Mouse (Mus musculus) midbrain, embryonic 14.5 days (tissue): ENCODE measurements around the gene Wfikkn1. TPM values are rescaled to one million over a fixed set of nuclear protein-coding genes. Genes with fewer than 3 reads are reported as not detected.

Experiments
- ATAC-seq: fragments of 200-750 bp; cut with Nextera tagmentation; 2 replicates; pipeline ENCODE4 v1.8.0; 2017; ENCODE audit warnings: moderate number of reproducible peaks, moderate library complexity; ENCODE audit not compliant: low FRiP score, low TSS enrichment
- DNase-seq: peaks from one replicate; pipeline ENCODE4 v3.0.0-alpha.2; 2015
- H3K27ac ChIP-seq: fragments of 300-500 bp; sonication (generic); replicated peaks from 2 replicates; pipeline ENCODE4 v1.5.1; 2014; ENCODE audit warnings: mild to moderate bottlenecking, low read depth, low read length, moderate library complexity
- H3K27me3 ChIP-seq: fragments of 300-500 bp; sonication (generic); 2 replicates; pipeline ENCODE4 v1.6.1; 2014; ENCODE audit warnings: low read length, control low read depth, mixed read lengths; ENCODE audit not compliant: control insufficient read depth, insufficient read depth
- H3K36me3 ChIP-seq: fragments of 300-500 bp; sonication (generic); 2 replicates; pipeline ENCODE4 v1.6.1; 2014; ENCODE audit warnings: low read length, control low read depth; ENCODE audit not compliant: control insufficient read depth, insufficient read depth
- H3K4me1 ChIP-seq: fragments of 300-500 bp; sonication (generic); 2 replicates; pipeline ENCODE4 v1.6.1; 2014; ENCODE audit warnings: mild to moderate bottlenecking, antibody characterized with exemption, low read length, control low read depth; ENCODE audit not compliant: control insufficient read depth, insufficient read depth
- H3K4me2 ChIP-seq: fragments of 300-500 bp; sonication (generic); 2 replicates; pipeline ENCODE4 v1.6.1; 2014; ENCODE audit warnings: mild to moderate bottlenecking, low read length, moderate library complexity
- H3K4me3 ChIP-seq: fragments of 300-500 bp; sonication (generic); replicated peaks from 2 replicates; pipeline ENCODE4 v1.5.1; 2014; ENCODE audit warnings: low read depth, low read length
- H3K9ac ChIP-seq: fragments of 300-500 bp; sonication (generic); replicated peaks from 2 replicates; pipeline ENCODE4 v1.6.1; 2014; ENCODE audit warnings: mild to moderate bottlenecking, low read length, moderate library complexity
- H3K9me3 ChIP-seq: fragments of 300-500 bp; sonication (generic); 2 replicates; pipeline ENCODE4 v1.6.1; 2016; ENCODE audit warnings: low read length, control low read depth, mixed read lengths; ENCODE audit not compliant: control insufficient read depth
- WGBS: fragments of 180-500 bp; shearing (Covaris S2); extraction: QIAGEN DNeasy Blood & Tissue Kit; methylation state at CpG from one replicate; pipeline ENCODE4 v1.1.7; 2014; 5-methylcytosine and 5-hydroxymethylcytosine counted together
- polyA plus RNA-seq: library from polyadenylated mRNA; unstranded; fragments of >200 nt; fragmentation: Nextera tagmentation; extraction: Ambion mirVana; gene quantifications from 2 replicates; pipeline ENCODE4 v1.2.1, GENCODE M21; 2014

The Wfikkn1 gene
- polyA plus RNA-seq, 1 experiment from 2014 or later: 0.70 TPM

GRCm38 (mm10) chr17:25833961-25834594 is 46.6 kb downstream of the Wfikkn1 start:
- 64% methylated on average over 6 of the region's 6 CpGs for WGBS
- Histone ChIP-seq H3K9me3 (no peaks in the 10 kb centered on the region), H3K36me3 (peaks cover 40% of the 10 kb centered on the region), H3K4me1 (peaks cover 67% of the 10 kb centered on the region), H3K4me3 (peak overlapping the region; percentile 82), H3K9ac (peak overlapping the region; percentile 81), H3K27ac (peak overlapping the region; percentile 97; the same call in 1 of the 2 replicates), H3K4me2 (peak overlapping the region; percentile 95), H3K27me3 (no peaks in the 10 kb centered on the region)
- DNase-seq: no peak
- no peak for ATAC-seq

GRCm38 (mm10) chr17:25833291-25833663 is 47.4 kb downstream of the Wfikkn1 start, which contains the start of gene Stub1:
TSS of gene Stub1 (minus strand) at chr17:25833404.
- ATAC-seq: peak; percentile 47; the same call in 1 of the 2 replicates
- peak; percentile 87 for DNase-seq
- Histone ChIP-seq H3K4me2 (peak within 1 kb of the TSS; percentile 95), H3K4me3 (peak within 1 kb of the TSS; percentile 82), H3K9me3 (no peaks in the 10 kb centered on the region), H3K27ac (peak within 1 kb of the TSS; percentile 97), H3K36me3 (peaks cover 34% of the 10 kb centered on the region), H3K9ac (peak within 1 kb of the TSS; percentile 81), H3K4me1 (peaks cover 68% of the 10 kb centered on the region), H3K27me3 (no peaks in the 10 kb centered on the region)
- under 1% methylated on average over 24 of the region's 24 CpGs for whole genome bisulfite sequencing

- peak overlapping the region; percentile 81 for H3K9ac ChIP-seq
- H3K4me3 ChIP-seq: peak overlapping the region; percentile 82
- H3K27ac ChIP-seq: peak overlapping the region; percentile 97
- H3K4me2 ChIP-seq: peak overlapping the region; percentile 95
- H3K4me1 ChIP-seq: peaks cover 65% of the 10 kb centered on the region
- peaks cover 31% of the 10 kb centered on the region for H3K36me3 ChIP-seq
- under 1% methylated on average over 77 of the region's 77 CpGs for WGBS
- no peaks in the 10 kb centered on the region for H3K27me3 ChIP-seq
- ATAC-seq (peak; percentile 92), DNase-seq (peak; percentile 98)
- H3K9me3 ChIP-seq: no peaks in the 10 kb centered on the region
These were observed 48.0 kb downstream of the Wfikkn1 start for GRCm38 (mm10) chr17:25832436-25833290.

GRCm38 (mm10) chr17:25831451-25832281 is 49.0 kb downstream of the Wfikkn1 start:
- no peaks in the 10 kb centered on the region for H3K27me3 ChIP-seq
- DNase-seq (no peak), ATAC-seq (no peak)
- peaks cover 55% of the 10 kb centered on the region for H3K4me1 ChIP-seq
- peak overlapping the region; percentile 95 for H3K4me2 ChIP-seq
- peak overlapping the region; percentile 97; the same call in 1 of the 2 replicates for H3K27ac ChIP-seq
- peak overlapping the region; percentile 82 for H3K4me3 ChIP-seq
- 67% methylated on average over 21 of the region's 21 CpGs for WGBS
- H3K36me3 ChIP-seq: peaks cover 41% of the 10 kb centered on the region
- H3K9me3 ChIP-seq: no peaks in the 10 kb centered on the region
- H3K9ac ChIP-seq: peak overlapping the region; percentile 81

- DNase-seq: no peak
- no peak for ATAC-seq
- peak overlapping the region; percentile 95 for H3K4me2 ChIP-seq
- H3K27me3 ChIP-seq: no peaks in the 10 kb centered on the region
- no peaks in the 10 kb centered on the region for H3K9me3 ChIP-seq
- 86% methylated on average over 14 of the region's 14 CpGs for WGBS
- H3K4me3 ChIP-seq: peak overlapping the region; percentile 82; the same call in 1 of the 2 replicates
- peaks cover 48% of the 10 kb centered on the region for H3K4me1 ChIP-seq
- no peak overlapping the region for H3K27ac ChIP-seq
- no peak overlapping the region; the same call in 1 of the 2 replicates for H3K9ac ChIP-seq
- peaks cover 48% of the 10 kb centered on the region for H3K36me3 ChIP-seq
These were observed 49.7 kb downstream of the Wfikkn1 start for GRCm38 (mm10) chr17:25830806-25831431.

GRCm38 (mm10) chr17:25830200-25830753 is 50.4 kb downstream of the Wfikkn1 start:
- Histone ChIP-seq H3K4me3 (peak overlapping the region; percentile 70; the same call in 1 of the 2 replicates), H3K4me1 (peaks cover 41% of the 10 kb centered on the region), H3K9me3 (no peaks in the 10 kb centered on the region), H3K4me2 (peak overlapping the region; percentile 95), H3K36me3 (peaks cover 48% of the 10 kb centered on the region), H3K27ac (no peak overlapping the region), H3K27me3 (no peaks in the 10 kb centered on the region), H3K9ac (no peak overlapping the region; the same call in 1 of the 2 replicates)
- WGBS: 89% methylated on average over 4 of the region's 4 CpGs
- DNase-seq (no peak), ATAC-seq (no peak)

GRCm38 (mm10) chr17:25829558-25830017 is 51.1 kb downstream of the Wfikkn1 start:
- Histone ChIP-seq H3K9me3 (no peaks in the 10 kb centered on the region), H3K27me3 (no peaks in the 10 kb centered on the region), H3K36me3 (peaks cover 47% of the 10 kb centered on the region), H3K4me2 (peak overlapping the region; percentile 95), H3K4me3 (peak overlapping the region; percentile 70), H3K27ac (peak overlapping the region; percentile 91), H3K4me1 (peaks cover 39% of the 10 kb centered on the region), H3K9ac (peak overlapping the region; percentile 78)
- ATAC-seq (no peak), DNase-seq (no peak)
- 38% methylated on average over 8 of the region's 8 CpGs for WGBS
